Mouse (Mus musculus) thymus, postnatal 10 days (tissue): ENCODE data around the gene Cfl2.
A peak's percentile ranks its signal among the peaks of the same experiment; 100 is the strongest.

Source experiments
- DNase-seq, 2 experiments: peaks; one replicate each; pipeline ENCODE4 v3.0.0; 2021; ENCODE audit warnings: low spot score in 2 of 2

Cfl2 gene

DNA sequence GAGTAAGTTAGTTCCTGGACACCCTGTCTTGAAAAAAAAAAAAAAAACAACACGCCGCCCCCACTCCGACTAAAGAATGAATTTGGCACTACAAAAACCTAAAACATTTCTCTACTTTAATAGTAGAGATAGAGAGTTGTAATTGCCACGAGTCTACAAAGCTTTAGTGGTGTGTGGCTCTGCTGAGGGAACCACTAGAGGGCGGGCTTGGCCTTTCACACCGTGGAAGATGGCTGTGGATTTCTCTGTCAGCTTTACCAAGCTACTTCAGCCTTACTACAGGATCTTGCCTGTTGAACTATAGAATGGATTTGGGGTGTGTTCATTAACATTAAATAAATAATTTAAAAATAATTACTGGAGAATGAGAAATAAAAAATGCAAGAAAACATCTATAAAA is 32.1 kb downstream of the Cfl2 start:
- DNase-seq: peak; percentile 49 to 83

- no peak for DNase-seq
These were observed 32.8 kb downstream of the Cfl2 start for GRCm38 (mm10) chr12:54829876-54830275.

DNA sequence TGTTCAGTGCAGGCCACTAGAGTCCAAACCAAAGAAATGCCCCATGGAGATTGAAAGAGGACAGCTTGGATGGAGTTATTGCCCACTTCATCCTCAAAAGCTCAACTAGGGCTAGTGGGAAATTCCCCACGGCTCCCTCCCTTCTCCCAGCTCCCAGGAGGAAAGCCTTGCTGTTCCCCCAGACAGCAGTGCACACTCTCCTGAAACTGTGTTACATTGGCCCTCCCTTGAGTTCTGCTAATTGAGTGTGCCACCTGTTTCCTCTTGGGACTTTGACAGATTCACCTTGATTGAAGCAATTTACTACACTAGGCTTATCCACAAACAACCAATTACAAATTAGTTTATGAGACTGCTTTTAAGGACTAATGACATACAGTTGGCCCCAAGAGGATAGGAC is 34.6 kb downstream of the Cfl2 start:
- DNase-seq: no peak

- peak in 1 of 2 experiments; percentile 15 for DNase-seq
These were observed 37.5 kb downstream of the Cfl2 start for GRCm38 (mm10) chr12:54825202-54825601.

DNA sequence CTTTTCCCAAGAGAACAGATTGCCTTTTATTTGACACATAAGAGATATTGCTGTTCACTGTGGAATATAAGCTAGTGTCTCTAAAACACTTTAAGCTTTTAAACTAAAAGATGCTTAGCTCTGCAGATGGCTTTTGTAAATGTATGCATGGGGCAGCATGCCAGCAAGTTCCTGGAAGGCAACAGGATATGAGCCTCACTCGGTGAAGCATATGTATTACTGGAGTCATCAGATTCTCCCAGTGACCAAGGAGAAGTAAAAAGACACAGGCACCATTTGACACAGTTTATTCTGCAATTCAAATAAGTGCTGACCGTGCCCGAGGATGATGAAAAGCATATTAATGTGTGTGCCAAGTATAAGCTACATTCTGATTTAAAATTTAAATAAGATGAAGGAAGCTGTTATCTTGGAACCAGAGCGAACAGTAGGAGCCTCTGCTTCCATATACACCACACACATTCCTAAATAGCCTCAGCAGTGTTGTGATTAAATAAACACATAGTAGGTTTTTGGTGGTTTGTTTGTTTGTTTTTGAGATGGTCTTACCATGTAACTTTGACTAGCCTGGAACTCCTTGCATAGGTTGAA is 39.7 kb downstream of the Cfl2 start:
- no peak for DNase-seq

- DNase-seq: no peak
These were observed 42.0 kb downstream of the Cfl2 start for GRCm38 (mm10) chr12:54820684-54821161.

GRCm38 (mm10) chr12:54819181-54819935 is 43.3 kb downstream of the Cfl2 start:
- DNase-seq: no peak

DNA sequence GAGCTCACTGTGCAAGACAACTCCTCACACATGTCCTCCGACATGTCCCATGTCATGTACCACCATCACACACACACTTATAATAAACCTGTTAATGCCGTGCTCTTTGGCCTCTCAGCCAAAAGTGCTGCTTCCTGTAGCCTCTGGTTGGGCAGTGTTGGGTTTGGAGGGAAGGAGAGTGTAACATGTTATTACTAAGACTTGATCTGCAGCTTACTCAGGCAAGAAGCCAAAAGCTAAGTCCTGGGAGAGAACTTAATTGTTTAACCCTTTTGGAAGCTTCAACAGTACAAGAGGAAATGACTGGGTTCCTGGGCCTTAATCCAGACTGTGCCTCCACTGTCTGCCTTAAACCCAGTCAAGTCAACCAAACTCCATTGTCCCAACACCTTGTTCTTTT is 52.5 kb downstream of the Cfl2 start:
- no peak for DNase-seq
